Mouse (Mus musculus) embryonic fibroblast, embryonic 13.5 days (primary cell): Measurements from ENCODE around the gene Fsd1.

ENCODE experiments used
- CTCF ChIP-seq: IDR thresholded peaks from 2 replicates; pipeline ENCODE4 v1.5.1; 2011; ENCODE audit warnings: mild to moderate bottlenecking, control low read depth, low read length, moderate library complexity, borderline replicate concordance; ENCODE audit not compliant: insufficient read depth
- POLR2A ChIP-seq: IDR thresholded peaks from 2 replicates; pipeline ENCODE4 v1.6.1; 2011; ENCODE audit warnings: low read depth, mild to moderate bottlenecking, control low read depth, low read length, moderate library complexity

DNA sequence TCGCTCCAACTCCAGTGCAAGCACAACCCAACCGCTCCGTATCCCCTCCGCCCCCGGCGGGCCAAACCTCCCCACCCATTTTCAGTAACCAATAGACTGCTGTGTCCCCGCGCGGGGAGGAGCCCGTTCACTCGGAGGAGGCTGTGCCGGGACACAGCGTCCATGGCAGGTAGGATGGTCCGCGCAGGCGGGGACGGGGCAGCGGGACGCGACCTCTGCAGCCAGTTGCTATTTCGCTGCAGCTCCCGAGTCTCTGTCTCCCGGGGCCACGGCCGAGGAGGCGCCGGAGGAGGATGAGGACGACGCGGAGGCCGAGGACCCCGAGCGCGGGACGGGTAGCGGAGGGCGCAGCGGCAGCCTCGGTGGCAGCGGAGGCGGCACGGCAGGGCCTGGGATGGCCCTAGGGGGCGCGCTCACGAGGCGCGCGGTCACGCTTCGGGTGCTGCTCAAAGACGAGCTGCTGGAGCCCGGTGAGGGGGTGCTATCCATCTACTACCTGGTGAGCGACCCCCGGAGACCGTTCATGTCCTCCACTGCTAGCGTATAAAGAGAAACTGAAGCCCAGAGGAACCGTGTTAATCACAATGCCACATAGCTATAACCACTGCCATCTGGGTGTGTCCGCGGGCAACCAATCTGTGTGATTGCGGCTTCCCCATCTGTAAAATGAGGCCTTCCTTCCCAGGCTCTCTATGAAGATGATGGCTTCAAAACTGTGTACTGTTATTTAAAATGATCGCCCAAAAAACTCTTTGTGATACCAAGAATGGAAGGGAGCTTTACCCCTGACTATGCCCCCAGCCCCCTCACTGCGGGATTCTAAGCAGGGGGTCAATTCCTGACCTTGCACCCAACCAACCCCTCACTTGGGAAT is 23.0 kb downstream of the Fsd1 start:
- peak; percentile 30; the same call in 1 of the 2 replicates for TF ChIP-seq CTCF
- peak; percentile 96 for TF ChIP-seq POLR2A
